Mouse (Mus musculus) spleen, embryonic (tissue): ENCODE measurements at regions not wholly inside any gene's neighbourhood (a gene's known extent, or its start where the extent isn't known, plus 50 kb on each side); places are given as distances from the start of the nearest gene placed in this dataset.
"Not testable (repeated sequence)": the region's sequence is repeated elsewhere in the genome, so short reads cannot be mapped to it uniquely, and the experiment has no call there.

Experiments used
- CTCF ChIA-PET: fragments of 350-600 bp; sonication (Branson Sonifier 250); formaldehyde crosslinking; loops from one replicate; lab custom pipeline; 2022; lab: Charles Lee

- CTCF ChIA-PET, result no interaction called here
Observed at GRCm38 (mm10) chr13:73035336-73035940, 224.8 kb upstream of the Irx4 start.

- CTCF ChIA-PET, result no interaction called here
Observed at GRCm38 (mm10) chr13:73039731-73040130, 220.5 kb upstream of the Irx4 start.

- CTCF ChIA-PET, result no interaction called here
Observed at GRCm38 (mm10) chr13:73041233-73042040, 218.8 kb upstream of the Irx4 start.

GRCm38 (mm10) chr13:73069840-73070530 lies 190.3 kb upstream of the Irx4 start:
- CTCF ChIA-PET, result no interaction called here

- CTCF ChIA-PET, result no interaction called here
Observed at GRCm38 (mm10) chr13:73070531-73070908, 189.8 kb upstream of the Irx4 start.

GRCm38 (mm10) chr13:73071032-73071431 lies 189.2 kb upstream of the Irx4 start:
- CTCF ChIA-PET, result no interaction called here

GRCm38 (mm10) chr13:73071854-73072852 lies 188.1 kb upstream of the Irx4 start:
- CTCF ChIA-PET, result interaction anchor here (0.7 kb wide), 1 partner anchor 25 kb away, joined by 5 read pairs; no protein-coding TSS in a partner anchor

GRCm38 (mm10) chr13:73077866-73078430 lies 182.3 kb upstream of the Irx4 start:
- CTCF ChIA-PET, result no interaction called here

- CTCF ChIA-PET, result not testable (repeated sequence)
Observed at GRCm38 (mm10) chr13:73087815-73088214, 172.5 kb upstream of the Irx4 start.

- CTCF ChIA-PET, result no interaction called here
Observed at GRCm38 (mm10) chr13:73091886-73092285, 168.4 kb upstream of the Irx4 start.

- CTCF ChIA-PET, result interaction anchor here (0.6 kb wide), 1 partner anchor 26 kb away, joined by 5 read pairs; no protein-coding TSS in a partner anchor
Observed at GRCm38 (mm10) chr13:73097502-73097901, 162.8 kb upstream of the Irx4 start.

- CTCF ChIA-PET, result no interaction called here
Observed at GRCm38 (mm10) chr13:73099407-73099806, 160.9 kb upstream of the Irx4 start.

- CTCF ChIA-PET, result no interaction called here
Observed at GRCm38 (mm10) chr13:73107250-73107993, 152.9 kb upstream of the Irx4 start.

- CTCF ChIA-PET, result no interaction called here
Observed at GRCm38 (mm10) chr13:73116822-73117632, 143.3 kb upstream of the Irx4 start.

GRCm38 (mm10) chr13:73117633-73118076 lies 142.6 kb upstream of the Irx4 start:
- CTCF ChIA-PET, result no interaction called here

- CTCF ChIA-PET, result no interaction called here
Observed at GRCm38 (mm10) chr13:73122945-73123344, 137.3 kb upstream of the Irx4 start.

GRCm38 (mm10) chr13:73131270-73131669 lies 129.0 kb upstream of the Irx4 start:
- CTCF ChIA-PET, result no interaction called here

GRCm38 (mm10) chr13:73132746-73133145 lies 127.5 kb upstream of the Irx4 start:
- CTCF ChIA-PET, result no interaction called here

GRCm38 (mm10) chr13:73134929-73135328 lies 125.3 kb upstream of the Irx4 start:
- CTCF ChIA-PET, result no interaction called here
